Mouse (Mus musculus) forebrain, embryonic 14.5 days (tissue): ENCODE results near the gene 4930415O20Rik. TPM values are rescaled to one million over a fixed set of nuclear protein-coding genes. Genes with fewer than 3 reads are reported as not detected.
A peak's percentile ranks its signal among the peaks of the same experiment; 100 is the strongest.

Experiments
- ATAC-seq: fragments of 200-750 bp; cut with Nextera tagmentation; 2 replicates; pipeline ENCODE4 v1.8.0; 2017; ENCODE audit warnings: mild to moderate bottlenecking, moderate library complexity
- DNase-seq: peaks from one replicate; pipeline ENCODE4 v3.0.0-alpha.2; 2015; ENCODE audit warnings: low spot score
- H3K27ac ChIP-seq: fragments of 300-500 bp; sonication (generic); 2 replicates; pipeline ENCODE4 v1.5.1; 2014; ENCODE audit warnings: low read depth, mild to moderate bottlenecking, control low read depth, low read length, moderate library complexity
- H3K27me3 ChIP-seq: fragments of 300-500 bp; sonication (generic); replicated peaks from 2 replicates; pipeline ENCODE4 v1.6.1; 2014; ENCODE audit warnings: low read length, control low read depth, mixed read lengths; ENCODE audit not compliant: control insufficient read depth, insufficient read depth
- H3K36me3 ChIP-seq: fragments of 300-500 bp; sonication (generic); 2 replicates; pipeline ENCODE4 v1.6.1; 2014; ENCODE audit warnings: low read length, control low read depth; ENCODE audit not compliant: control insufficient read depth, insufficient read depth
- H3K4me1 ChIP-seq: fragments of 300-500 bp; sonication (generic); 2 replicates; pipeline ENCODE4 v1.6.1; 2014; ENCODE audit warnings: antibody characterized with exemption, low read length, control low read depth; ENCODE audit not compliant: control insufficient read depth, insufficient read depth
- H3K4me2 ChIP-seq: fragments of 300-500 bp; sonication (generic); 2 replicates; pipeline ENCODE4 v1.6.1; 2014; ENCODE audit warnings: mild to moderate bottlenecking, control low read depth, low read length
- H3K4me3 ChIP-seq: fragments of 300-500 bp; sonication (generic); 2 replicates; pipeline ENCODE4 v1.5.1; 2014; ENCODE audit warnings: low read depth, low read length, control low read depth
- H3K9ac ChIP-seq: fragments of 300-500 bp; sonication (generic); 2 replicates; pipeline ENCODE4 v1.6.1; 2014; ENCODE audit warnings: mild to moderate bottlenecking, low read length, control low read depth, moderate library complexity
- H3K9me3 ChIP-seq: fragments of 300-500 bp; sonication (generic); replicated peaks from 2 replicates; pipeline ENCODE4 v1.6.1; 2016; ENCODE audit warnings: low read length, control low read depth, mixed read lengths; ENCODE audit not compliant: control insufficient read depth
- WGBS: fragments of 180-500 bp; shearing (Covaris S2); extraction: QIAGEN DNeasy Blood & Tissue Kit; methylation state at CpG from one replicate; pipeline ENCODE4 v1.1.7; 2014; 5-methylcytosine and 5-hydroxymethylcytosine counted together
- polyA plus RNA-seq: library from polyadenylated mRNA; unstranded; fragments of >200 nt; fragmentation: Nextera tagmentation; extraction: Ambion mirVana; gene quantifications from 2 replicates; pipeline ENCODE4 v1.2.1, GENCODE M21; 2014

4930415O20Rik gene
- polyA plus RNA-seq, 1 experiment from 2014 or later = not detected

GRCm38 (mm10) chr15:98635291-98635841 lies 64.6 kb downstream of the 4930415O20Rik start:
- H3K4me2 ChIP-seq = peak overlapping the region; percentile 87
- peak overlapping the region; percentile 98 for H3K27ac ChIP-seq
- ATAC-seq = no peak; the same call in 1 of the 2 replicates
- 0 out of 2 replicates have a peak, but pooled peaks cover 6% of the 10 kb centered on the region for H3K27me3 ChIP-seq
- H3K9ac ChIP-seq = peak overlapping the region; percentile 95
- no peaks in the 10 kb centered on the region for H3K9me3 ChIP-seq
- H3K4me3 ChIP-seq = peak overlapping the region; percentile 81
- H3K36me3 ChIP-seq = peaks cover 17% of the 10 kb centered on the region
- DNase-seq = peak; percentile 37
- WGBS = 1% methylated on average over 21 of the region's 21 CpGs
- H3K4me1 ChIP-seq = peaks cover 31% of the 10 kb centered on the region

GRCm38 (mm10) chr15:98636517-98636916 lies 65.7 kb downstream of the 4930415O20Rik start:
- Histone ChIP-seq H3K9ac (peak overlapping the region; percentile 95), H3K9me3 (no peaks in the 10 kb centered on the region), H3K27me3 (no peaks in the 10 kb centered on the region), H3K4me1 (peaks cover 31% of the 10 kb centered on the region), H3K36me3 (peaks cover 29% of the 10 kb centered on the region), H3K4me3 (peak overlapping the region; percentile 81), H3K4me2 (peak overlapping the region; percentile 87), H3K27ac (0 out of 2 replicates have a peak overlapping the region, but pooled peaks have one; percentile 21)
- peak; percentile 80 for DNase-seq
- WGBS = 26% methylated on average over 5 of the region's 5 CpGs
- no peak; the same call in 1 of the 2 replicates for ATAC-seq

GRCm38 (mm10) chr15:98637155-98637554 lies 66.4 kb downstream of the 4930415O20Rik start:
- H3K4me2 ChIP-seq = peak overlapping the region; percentile 87
- ATAC-seq = no peak
- no peaks in the 10 kb centered on the region for H3K27me3 ChIP-seq
- H3K9me3 ChIP-seq = no peaks in the 10 kb centered on the region
- peak overlapping the region; percentile 40; the same call in 1 of the 2 replicates for H3K9ac ChIP-seq
- WGBS = 23% methylated on average over 3 of the region's 3 CpGs
- H3K4me1 ChIP-seq = peaks cover 31% of the 10 kb centered on the region
- 0 out of 2 replicates have a peak overlapping the region, but pooled peaks have one; percentile 81 for H3K4me3 ChIP-seq
- DNase-seq = no peak
- no peak overlapping the region for H3K27ac ChIP-seq
- H3K36me3 ChIP-seq = peaks cover 35% of the 10 kb centered on the region

Other genes starting within 250 kb of the 4930415O20Rik start
- gene Olfr284, start 230.0 kb upstream of the 4930415O20Rik start, polyA plus RNA-seq = not detected in 2 replicates
- not detected in 2 replicates for gene Olfr283, start 190.1 kb upstream of the 4930415O20Rik start, polyA plus RNA-seq
- gene Olfr282, start 139.8 kb upstream of the 4930415O20Rik start, polyA plus RNA-seq = not detected in 2 replicates
- not detected in 2 replicates for gene Olfr281, start 118.4 kb upstream of the 4930415O20Rik start, polyA plus RNA-seq
- gene OR5BS1P, start 101.1 kb upstream of the 4930415O20Rik start, polyA plus RNA-seq = not detected in 2 replicates
- gene Lalba, start 88.3 kb upstream of the 4930415O20Rik start, polyA plus RNA-seq = not detected in 2 replicates
- not detected in 2 replicates for gene Olfr279, start 78.6 kb upstream of the 4930415O20Rik start, polyA plus RNA-seq
- 134 and 135 TPM in 2 replicates for gene Kansl2, start 36.7 kb upstream of the 4930415O20Rik start, polyA plus RNA-seq
- 51.3 and 61.7 TPM in 2 replicates for gene Ccnt1, start 81 bp upstream of the 4930415O20Rik start, polyA plus RNA-seq
- gene Adcy6, start 39.1 kb downstream of the 4930415O20Rik start, polyA plus RNA-seq = 6.4 and 10.4 TPM in 2 replicates
- 75.9 and 95.4 TPM in 2 replicates for gene Cacnb3, start 59.8 kb downstream of the 4930415O20Rik start, polyA plus RNA-seq
- gene Ddx23, start 91.9 kb downstream of the 4930415O20Rik start, polyA plus RNA-seq = 18.2 and 24.3 TPM in 2 replicates
- gene Rnd1, start 106.5 kb downstream of the 4930415O20Rik start, polyA plus RNA-seq = 6.3 and 6.8 TPM in 2 replicates
- gene Ccdc65, start 137.2 kb downstream of the 4930415O20Rik start, polyA plus RNA-seq = 3.2 and 3.3 TPM in 2 replicates
- 2.6 and 3.8 TPM in 2 replicates for gene Fkbp11, start 157.2 kb downstream of the 4930415O20Rik start, polyA plus RNA-seq
- 31.7 and 41.4 TPM in 2 replicates for gene Arf3, start 192.2 kb downstream of the 4930415O20Rik start, polyA plus RNA-seq
- not detected in 2 replicates for gene Wnt10b, start 207.1 kb downstream of the 4930415O20Rik start, polyA plus RNA-seq
- gene Wnt1, start 218.9 kb downstream of the 4930415O20Rik start, polyA plus RNA-seq = 0.56 TPM in 1 of 2 replicates, not detected in the other
- gene Ddn, start 238.5 kb downstream of the 4930415O20Rik start, polyA plus RNA-seq = 0.33 and 0.57 TPM in 2 replicates